Mouse (Mus musculus) CD4-positive, CD25-positive, alpha-beta regulatory T cell, adult 2 months (primary cell): Measurements from ENCODE around the gene Gm3854.
A peak's percentile ranks its signal among the peaks of the same experiment; 100 is the strongest.

Experiments
- DNase-seq: peaks from one replicate; pipeline ENCODE4 v3.0.0-alpha.2; 2012; ENCODE audit warnings: low read depth, low spot score

Gene Gm3854

DNA sequence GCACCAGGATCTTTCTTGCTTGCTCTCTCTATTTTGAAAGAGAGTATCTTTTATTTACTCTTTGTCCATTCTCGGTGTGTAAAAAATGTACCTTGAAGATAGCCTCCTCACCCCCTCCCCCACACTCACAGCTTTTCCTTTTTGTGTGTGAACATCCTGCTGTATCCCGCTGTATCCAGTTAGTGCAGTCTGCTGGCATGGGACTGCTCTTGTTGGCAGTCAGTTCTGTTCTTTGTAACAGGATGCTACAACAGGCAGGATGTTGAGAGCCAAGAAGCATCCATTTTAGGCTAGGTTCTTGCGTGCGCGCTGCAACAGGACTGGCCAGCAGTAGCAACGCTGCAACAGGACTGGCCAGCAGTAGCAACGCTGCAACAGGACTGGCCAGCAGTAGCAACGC, 43.4 kb downstream of the Gm3854 start:
- no peak for DNase-seq

DNA sequence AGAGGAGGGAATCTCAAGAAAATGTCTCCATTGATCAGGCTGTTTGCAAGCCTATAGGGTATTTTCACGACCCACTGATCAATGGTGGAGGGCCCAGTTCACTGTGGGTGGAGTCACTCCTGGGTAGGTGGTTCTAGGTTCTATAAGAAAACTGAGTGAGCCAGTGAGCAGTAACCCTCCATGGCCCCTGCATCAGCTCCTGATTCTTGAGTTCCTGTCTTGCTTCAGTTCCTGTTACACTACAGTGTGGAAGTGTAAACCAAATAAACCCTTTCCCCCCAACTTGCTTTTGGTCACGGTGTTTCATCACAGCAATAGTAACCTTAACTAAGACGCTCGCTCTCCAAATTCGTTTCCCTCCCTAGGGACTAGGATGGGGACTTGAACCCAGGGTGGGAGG, 45.4 kb downstream of the Gm3854 start:
- no peak for DNase-seq

DNA sequence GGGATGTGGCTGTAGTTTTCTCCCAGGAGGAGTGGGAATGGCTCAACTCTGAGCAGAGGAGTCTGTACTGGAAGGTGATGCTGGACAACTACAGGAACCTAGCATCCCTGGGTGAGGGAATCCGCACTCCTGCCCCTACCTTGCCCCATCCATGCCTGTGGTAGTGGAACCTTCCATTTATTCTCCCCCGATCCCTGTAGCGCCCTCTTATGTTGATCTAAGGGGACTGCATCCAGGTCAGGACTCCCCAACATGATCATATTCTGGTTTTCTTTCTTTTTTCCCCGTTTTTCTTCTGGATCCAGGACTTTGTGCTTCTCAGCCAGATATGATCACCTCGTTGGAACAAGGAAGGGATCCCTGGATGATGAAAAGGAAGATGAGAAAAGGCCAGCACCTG, 45.9 kb downstream of the Gm3854 start:
- DNase-seq = peak; percentile 9

DNA sequence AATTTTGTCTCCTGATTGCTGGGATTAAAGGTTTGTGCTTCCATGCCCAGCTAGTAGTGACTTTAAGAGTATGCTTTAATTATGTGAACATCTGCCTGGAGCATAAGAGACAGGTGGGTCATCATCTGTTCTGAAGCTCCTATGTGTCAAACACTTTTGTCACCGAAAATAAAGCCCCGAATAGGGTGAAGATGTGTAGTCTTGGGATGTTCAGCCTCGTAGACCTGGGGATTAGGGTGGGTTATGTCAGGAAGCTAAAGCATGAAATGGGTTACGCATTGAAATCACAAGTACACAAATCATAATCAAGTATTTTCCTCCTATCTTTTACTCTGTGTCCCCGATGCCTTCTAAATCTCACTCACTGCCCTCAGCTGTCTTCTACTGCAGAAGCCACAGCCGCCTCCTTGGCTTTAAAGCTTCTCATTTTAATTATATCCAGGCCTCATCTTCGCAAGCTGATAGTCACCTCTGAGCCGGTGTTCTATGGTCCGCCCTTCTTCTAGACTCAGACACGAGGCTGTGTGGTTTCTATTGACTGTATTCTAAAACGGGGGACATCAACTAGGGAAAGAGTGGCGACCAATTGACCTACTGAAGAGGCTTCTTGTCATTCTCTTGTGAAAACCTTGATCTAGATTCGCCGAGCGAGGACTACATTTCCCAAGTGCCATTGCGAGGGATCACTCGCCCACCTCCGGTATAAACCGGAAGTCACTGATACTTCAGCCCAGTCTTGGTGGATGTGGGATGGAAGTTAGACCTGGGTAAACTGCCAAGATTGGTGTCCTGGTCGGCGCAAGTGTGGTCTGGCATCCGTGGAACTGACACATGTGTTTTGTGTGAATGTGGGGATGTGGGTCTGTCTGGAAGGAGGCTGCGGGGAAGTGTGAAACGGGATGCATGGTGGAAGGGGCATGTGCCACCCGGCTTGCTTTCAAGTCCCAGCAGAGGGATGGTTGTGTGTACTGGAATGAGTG, 54.7 kb downstream of the Gm3854 start, which contains the start of gene Smim17:
Smim17 (plus strand) TSS at position 720 of the 980 bp plus-strand sequence.
- peak; percentile 74 for DNase-seq
